20 mouse cellular contexts compared by ENCODE assay signal in genomic region chr13:18332596-18332995, GRCm38 (mm10).
DNase-seq lines count a peak whose midpoint lies in the region; ATAC-seq and TF ChIP-seq lines count a peak whose summit lies in the region.
"Had no signal": no experiment of that assay in that cellular context is flagged by ENCODE, and none has a peak within 500 bp of the region (broad histone marks: within the 10 kb centered on the region; RNA-seq: fewer than 3 reads in every experiment).

No protein-coding gene starts in this region.

- TF ChIP-seq CTCF in heart, postnatal 0 days (IDR thresholded peaks at IDR 0.05; ENCODE audit: low read depth): peak; percentile 35
- TF ChIP-seq CTCF in Patski (IDR thresholded peaks at IDR 0.05): peak; percentile 10

- ATAC-seq in heart, postnatal 0 days (ENCODE audit: insufficient read depth, low read depth): no peak
- ATAC-seq in heart, embryonic 12.5 days (ENCODE audit: insufficient number of reproducible peaks, low FRiP score): no peak
- no peak for ATAC-seq in kidney, embryonic 14.5 days (ENCODE audit: low FRiP score, low TSS enrichment)
- no peak for ATAC-seq in Patski
- ATAC-seq: forebrain, embryonic 15.5 days; liver, embryonic 12.5 days; midbrain, embryonic 15.5 days had no signal

- H3K4me1 ChIP-seq in heart, postnatal 0 days (ENCODE audit: control insufficient read depth, insufficient read depth): no peaks in the 10 kb centered on the region
- peaks cover 2% of the 10 kb centered on the region; the same call in 1 of the 2 replicates for H3K4me1 ChIP-seq in heart, embryonic 12.5 days (replicated peaks)
- no peaks in the 10 kb centered on the region for H3K4me1 ChIP-seq in kidney, embryonic 14.5 days (ENCODE audit: control insufficient read depth, insufficient read depth, low read length)
- H3K4me1 ChIP-seq: forebrain, embryonic 15.5 days; liver, embryonic 12.5 days; lung, embryonic 15.5 days; midbrain, embryonic 15.5 days had no signal

- no peak overlapping the region for H3K9ac ChIP-seq in heart, postnatal 0 days (replicated peaks; ENCODE audit: low read depth, low read length)
- no peak overlapping the region for H3K9ac ChIP-seq in heart, embryonic 12.5 days
- H3K9ac ChIP-seq in kidney, embryonic 14.5 days (ENCODE audit: low read depth, low read length): no peak overlapping the region
- H3K9ac ChIP-seq: forebrain, embryonic 15.5 days; hindbrain, embryonic 14.5 days; liver, embryonic 12.5 days; lung, embryonic 15.5 days; midbrain, embryonic 15.5 days had no signal

- 35% methylated on average over 1 of the region's 1 CpGs for WGBS in heart, postnatal 0 days
- 47% methylated on average over 1 of the region's 1 CpGs for WGBS in heart, embryonic 12.5 days
- 21% methylated on average over 1 of the region's 1 CpGs for WGBS in kidney, embryonic 14.5 days

- POLR2A ChIA-PET in Patski (lab: Charles Lee): no interaction called here

- no peak overlapping the region for H3K4me3 ChIP-seq in heart, postnatal 0 days (ENCODE audit: low read depth, low read length)
- H3K4me3 ChIP-seq in heart, embryonic 12.5 days: no peak overlapping the region
- H3K4me3 ChIP-seq in kidney, embryonic 14.5 days (ENCODE audit: low read length): no peak overlapping the region
- H3K4me3 ChIP-seq: forebrain, embryonic 15.5 days; liver, embryonic 12.5 days; lung, embryonic 15.5 days; midbrain, embryonic 15.5 days had no signal

- H3K27me3 ChIP-seq in heart, postnatal 0 days (ENCODE audit: control insufficient read depth, insufficient read depth, low read length): no peaks in the 10 kb centered on the region
- H3K27me3 ChIP-seq in heart, embryonic 12.5 days (replicated peaks): no peaks in the 10 kb centered on the region
- H3K27me3 ChIP-seq in kidney, embryonic 14.5 days (ENCODE audit: control insufficient read depth, insufficient read depth, low read length): no peaks in the 10 kb centered on the region
- no peaks in the 10 kb centered on the region for H3K27me3 ChIP-seq in Patski
- H3K27me3 ChIP-seq: forebrain, embryonic 15.5 days; liver, embryonic 12.5 days; lung, embryonic 15.5 days; midbrain, embryonic 15.5 days had no signal

- CTCF ChIA-PET in Patski (lab: Charles Lee): no interaction called here

- no peaks in the 10 kb centered on the region for H3K36me3 ChIP-seq in heart, postnatal 0 days (replicated peaks; ENCODE audit: control insufficient read depth, insufficient read depth, low read length)
- no peaks in the 10 kb centered on the region for H3K36me3 ChIP-seq in heart, embryonic 12.5 days
- H3K36me3 ChIP-seq in kidney, embryonic 14.5 days (ENCODE audit: control insufficient read depth, insufficient read depth, low read length): no peaks in the 10 kb centered on the region
- H3K36me3 ChIP-seq: forebrain, embryonic 15.5 days; liver, embryonic 12.5 days; lung, embryonic 15.5 days; midbrain, embryonic 15.5 days had no signal

- no peak overlapping the region for H3K27ac ChIP-seq in heart, postnatal 0 days (ENCODE audit: low read depth)
- H3K27ac ChIP-seq in heart, embryonic 12.5 days (ENCODE audit: poor library complexity, severe bottlenecking): no peak overlapping the region
- no peak overlapping the region for H3K27ac ChIP-seq in kidney, embryonic 14.5 days (ENCODE audit: low read depth, low read length)
- H3K27ac ChIP-seq: forebrain, embryonic 15.5 days; hindbrain, embryonic 14.5 days; liver, embryonic 12.5 days; lung, embryonic 15.5 days; midbrain, embryonic 15.5 days had no signal

- H3K4me2 ChIP-seq in heart, postnatal 0 days (ENCODE audit: low read depth, low read length): no peak overlapping the region
- H3K4me2 ChIP-seq in heart, embryonic 12.5 days: no peak overlapping the region
- H3K4me2 ChIP-seq in kidney, embryonic 14.5 days (replicated peaks; ENCODE audit: low read depth, low read length): no peak overlapping the region
- H3K4me2 ChIP-seq: forebrain, embryonic 15.5 days; heart, embryonic 11.5 days; hindbrain, embryonic 14.5 days; liver, embryonic 12.5 days; lung, embryonic 15.5 days; midbrain, embryonic 15.5 days had no signal

- in situ Hi-C loops in Patski (cut with MboI; ENCODE audit: low pct_unique_long_range_greater_than_20kb): no loop called here

- no peak for DNase-seq in heart, postnatal 0 days (ENCODE audit: low spot score)
- peak; percentile 6 to 18 for DNase-seq in kidney, postnatal 4 days
- DNase-seq in lung, postnatal 36 days: peak; percentile 0
- no peak for DNase-seq in lung, postnatal 25 days (ENCODE audit: low spot score)
- no peak for DNase-seq in Patski (ENCODE audit: low read depth, low spot score)
- DNase-seq in gastrocnemius, postnatal 10 days: no peak
- DNase-seq: adrenal gland, adult 2 months; B cell, adult 2 months; cerebellum, adult 9-10 months; gastrocnemius, postnatal 36 days; kidney, adult 11 months; right cerebral cortex, postnatal 25 days had no signal

- H3K9me3 ChIP-seq in heart, postnatal 0 days (replicated peaks; ENCODE audit: control insufficient read depth, low read length): no peaks in the 10 kb centered on the region
- H3K9me3 ChIP-seq in heart, embryonic 12.5 days (replicated peaks): no peaks in the 10 kb centered on the region
- H3K9me3 ChIP-seq in kidney, embryonic 14.5 days (ENCODE audit: control insufficient read depth, low read length): no peaks in the 10 kb centered on the region
- H3K9me3 ChIP-seq: forebrain, embryonic 15.5 days; liver, embryonic 12.5 days; lung, embryonic 15.5 days; midbrain, embryonic 15.5 days had no signal

- TF ChIP-seq EP300 in heart, postnatal 0 days (IDR thresholded peaks at IDR 0.05; ENCODE audit: low read depth): no peak

Comparison
In these comparisons a context has a peak if more than half of its experiments do, and no peak if none do; other contexts are left out.
1. DNase-seq: peak in kidney, postnatal 4 days (2 of 2) and lung, postnatal 36 days (single experiment); none in heart, postnatal 0 days (single experiment), lung, postnatal 25 days (single experiment), Patski (single experiment) and gastrocnemius, postnatal 10 days (single experiment).